Comparison of ENCODE assay signal across 23 mouse cellular contexts in the genomic region with DNA sequence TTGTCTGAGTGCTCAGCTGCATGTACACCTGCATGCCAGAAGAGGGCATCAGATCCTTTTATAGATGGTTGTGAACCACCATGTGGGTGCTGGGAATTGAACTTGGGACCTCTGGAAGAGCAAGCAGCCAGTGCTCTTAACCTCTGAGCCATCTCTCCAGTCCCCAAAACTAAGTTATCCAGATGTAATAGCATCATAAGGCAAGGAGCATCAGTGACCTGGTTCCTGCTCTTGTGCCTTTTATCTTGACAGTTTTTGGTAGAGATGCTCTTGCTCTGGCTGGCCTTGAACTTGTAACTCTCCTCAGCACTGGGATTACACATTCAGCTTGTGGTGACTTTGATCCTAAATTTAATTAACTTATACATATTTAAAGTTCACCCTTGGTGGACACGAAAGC. TPM values are rescaled to one million over a fixed set of nuclear protein-coding genes. Genes with fewer than 3 reads are reported as not detected.
DNase-seq lines count a peak whose midpoint lies in the region; TF ChIP-seq lines count a peak whose summit lies in the region.
"Had no signal": no experiment of that assay in that cellular context is flagged by ENCODE, and none has a peak within 500 bp of the region (broad histone marks: within the 10 kb centered on the region; RNA-seq: fewer than 3 reads in every experiment).

No protein-coding gene starts in this region.

- H3K9ac ChIP-seq in ES-Bruce4 (ENCODE audit: low read depth, poor library complexity, severe bottlenecking): no peak overlapping the region
- H3K9ac ChIP-seq: embryonic facial prominence, embryonic 13.5 days; embryonic facial prominence, embryonic 15.5 days; forebrain, embryonic 12.5 days had no signal

- peak; percentile 11 for TF ChIP-seq POLR2A in ES-Bruce4 (IDR thresholded peaks at IDR 0.05; ENCODE audit: insufficient read depth, low read length)

- TF ChIP-seq EP300 in ES-Bruce4 (IDR thresholded peaks at IDR 0.05; ENCODE audit: insufficient read depth, low read depth, low read length): no peak

- intact Hi-C loops in heart, postnatal 10 days (cut with DNase I): no loop called here

- DNase-seq in ES-CJ7 (ENCODE audit: low read depth, low spot score) (peak; percentile 53), R1 (ENCODE audit: low read depth, low spot score) (peak; percentile 21)
- no peak for DNase-seq in right cerebral cortex, postnatal 4 days
- DNase-seq in heart, postnatal 10 days: no peak
- DNase-seq: adrenal gland, adult 2 months; adrenal gland, postnatal 10 days; adrenal gland, postnatal 25 days; cerebellum, adult 11 months; cerebellum, adult 18-20 months; cerebellum, adult 8-10 months; cerebellum, adult 9-11 months; cerebellum, postnatal 14 days; cerebellum, postnatal 36 days; embryo, embryonic 11 days had no signal

- H3K4me3 ChIP-seq in ES-Bruce4 (ENCODE audit: low read depth, low read length): no peak overlapping the region
- H3K4me3 ChIP-seq: embryonic facial prominence, embryonic 13.5 days; embryonic facial prominence, embryonic 15.5 days; erythroblast, embryonic 14.5 days; forebrain, embryonic 10.5 days; forebrain, embryonic 12.5 days had no signal

- H3K36me3 ChIP-seq in ES-Bruce4 (ENCODE audit: control insufficient read depth, insufficient read depth, low read length, poor library complexity, severe bottlenecking): no peaks in the 10 kb centered on the region
- H3K36me3 ChIP-seq: embryonic facial prominence, embryonic 13.5 days; embryonic facial prominence, embryonic 15.5 days; forebrain, embryonic 10.5 days; forebrain, embryonic 12.5 days had no signal

- H3K27ac ChIP-seq in ES-Bruce4 (ENCODE audit: insufficient read depth, low read length): no peak overlapping the region
- H3K27ac ChIP-seq: embryonic facial prominence, embryonic 13.5 days; embryonic facial prominence, embryonic 15.5 days; forebrain, embryonic 10.5 days; forebrain, embryonic 12.5 days had no signal

- no peak for TF ChIP-seq CTCF in ES-Bruce4 (IDR thresholded peaks at IDR 0.05; ENCODE audit: low read depth, low read length)

- H3K4me1 ChIP-seq in ES-Bruce4 (ENCODE audit: control insufficient read depth, insufficient read depth, low read length): peaks cover 3% of the 10 kb centered on the region

- H3K27me3 ChIP-seq in ES-Bruce4 (ENCODE audit: control insufficient read depth, insufficient read depth, low read length, poor library complexity, severe bottlenecking): no peaks in the 10 kb centered on the region
- H3K27me3 ChIP-seq: Patski had no signal

- H3K9me3 ChIP-seq in ES-Bruce4 (replicated peaks; ENCODE audit: control insufficient read depth, insufficient read depth, low read length, poor library complexity, severe bottlenecking): no peaks in the 10 kb centered on the region
- H3K9me3 ChIP-seq: embryonic facial prominence, embryonic 13.5 days; embryonic facial prominence, embryonic 15.5 days; forebrain, embryonic 10.5 days; forebrain, embryonic 12.5 days had no signal

RNA-seq across cellular contexts. Expression of a gene that starts 2.5 kb away (rescaled TPM):
- 45.6 and 48.2 TPM in 2 replicates for polyA plus RNA-seq in ES-Bruce4 (2011; ENCODE audit: insufficient read depth, insufficient read length, low read depth, missing spikeins)
- total RNA-seq in heart, postnatal 10 days (2021): not detected
- total RNA-seq: adrenal gland, postnatal 25 days; common myeloid progenitor, adult 5-6 weeks had no signal
- polyA plus RNA-seq: C2C12 had no signal

RNA-seq across cellular contexts. Expression of a gene that starts 4.9 kb away (rescaled TPM):
- 65.1 and 67.2 TPM in 2 replicates for polyA plus RNA-seq in ES-Bruce4 (2011; ENCODE audit: insufficient read depth, insufficient read length, low read depth, missing spikeins)
- 10 to 100 TPM; 48.9 to 52.1 TPM for total RNA-seq in heart, postnatal 10 days (2021)

RNA-seq across cellular contexts. Expression of a gene that starts 31.4 kb away (rescaled TPM):
- polyA plus RNA-seq in ES-Bruce4 (2011; ENCODE audit: insufficient read depth, insufficient read length, low read depth, missing spikeins): 11.0 and 12.4 TPM in 2 replicates
- 10 to 100 TPM; 12.7 to 19.3 TPM for total RNA-seq in heart, postnatal 10 days (2021)
- total RNA-seq: common myeloid progenitor, adult 5-6 weeks had no signal

RNA-seq across cellular contexts. Expression of a gene that starts 43.4 kb away (rescaled TPM):
- polyA plus RNA-seq in ES-Bruce4 (2011; ENCODE audit: insufficient read depth, insufficient read length, low read depth, missing spikeins): 4.5 and 5.0 TPM in 2 replicates
- 10 to 100 TPM; 14.5 to 17.8 TPM for total RNA-seq in heart, postnatal 10 days (2021)

RNA-seq across cellular contexts. Expression of a gene that starts 57.4 kb away (rescaled TPM):
- not detected in 2 replicates for polyA plus RNA-seq in ES-Bruce4 (2011; ENCODE audit: insufficient read depth, insufficient read length, low read depth, missing spikeins)
- under 1 TPM in 1 of 2 experiments, not detected in 1; 0.31 TPM for total RNA-seq in heart, postnatal 10 days (2021)
- total RNA-seq: common myeloid progenitor, adult 5-6 weeks had no signal
- polyA plus RNA-seq: erythroblast, embryonic 14.5 days; forebrain, embryonic 10.5 days; Patski had no signal

Comparison
In these comparisons a context has a peak if more than half of its experiments do, and no peak if none do; other contexts are left out.
1. DNase-seq: peak in ES-CJ7 (single experiment) and R1 (single experiment); none in right cerebral cortex, postnatal 4 days (single experiment) and heart, postnatal 10 days (0 of 2).